Mouse (Mus musculus) E14TG2a.4 (cell line): Measurements from ENCODE around the gene Dpf1.
A peak's percentile ranks its signal among the peaks of the same experiment; 100 is the strongest.

Experiments
- H3K27me3 ChIP-seq: 2 replicates; pipeline ENCODE4 v1.6.1; 2014; ENCODE audit warnings: low read length, control low read depth; ENCODE audit not compliant: insufficient read depth
- H3K36me3 ChIP-seq: 2 replicates; pipeline ENCODE4 v1.6.1; 2014; ENCODE audit warnings: low read length, control low read depth; ENCODE audit not compliant: insufficient read depth
- H3K4me1 ChIP-seq: replicated peaks from 2 replicates; pipeline ENCODE4 v1.6.1; 2014; ENCODE audit warnings: low read depth, low read length, control low read depth
- H3K4me3 ChIP-seq: replicated peaks from 2 replicates; pipeline ENCODE4 v1.5.1; 2014; ENCODE audit warnings: mild to moderate bottlenecking, low read length
- H3K9me3 ChIP-seq: 2 replicates; pipeline ENCODE4 v1.6.1; 2014; ENCODE audit warnings: low read length, control low read depth
- CTCF ChIP-seq: conservative IDR thresholded peaks from 2 replicates; pipeline ENCODE4 v1.5.1; 2014; ENCODE audit warnings: low read length
- NANOG ChIP-seq: IDR thresholded peaks from 2 replicates; pipeline ENCODE4 v1.6.1; 2014; ENCODE audit warnings: borderline replicate concordance, low read length, mixed read lengths
- POU5F1 ChIP-seq: IDR thresholded peaks from 2 replicates; pipeline ENCODE4 v1.6.1; 2014; ENCODE audit warnings: low read length, borderline replicate concordance

Dpf1 gene

GRCm38 (mm10) chr7:29302641-29303040 is 1.1 kb upstream of the Dpf1 start:
- H3K4me3 ChIP-seq = no peak overlapping the region
- no peaks in the 10 kb centered on the region for H3K36me3 ChIP-seq
- TF ChIP-seq POU5F1 (no peak), CTCF (no peak), NANOG (no peak)
- peaks cover 11% of the 10 kb centered on the region for H3K27me3 ChIP-seq
- H3K4me1 ChIP-seq = peaks cover 52% of the 10 kb centered on the region
- H3K9me3 ChIP-seq = no peaks in the 10 kb centered on the region

DNA sequence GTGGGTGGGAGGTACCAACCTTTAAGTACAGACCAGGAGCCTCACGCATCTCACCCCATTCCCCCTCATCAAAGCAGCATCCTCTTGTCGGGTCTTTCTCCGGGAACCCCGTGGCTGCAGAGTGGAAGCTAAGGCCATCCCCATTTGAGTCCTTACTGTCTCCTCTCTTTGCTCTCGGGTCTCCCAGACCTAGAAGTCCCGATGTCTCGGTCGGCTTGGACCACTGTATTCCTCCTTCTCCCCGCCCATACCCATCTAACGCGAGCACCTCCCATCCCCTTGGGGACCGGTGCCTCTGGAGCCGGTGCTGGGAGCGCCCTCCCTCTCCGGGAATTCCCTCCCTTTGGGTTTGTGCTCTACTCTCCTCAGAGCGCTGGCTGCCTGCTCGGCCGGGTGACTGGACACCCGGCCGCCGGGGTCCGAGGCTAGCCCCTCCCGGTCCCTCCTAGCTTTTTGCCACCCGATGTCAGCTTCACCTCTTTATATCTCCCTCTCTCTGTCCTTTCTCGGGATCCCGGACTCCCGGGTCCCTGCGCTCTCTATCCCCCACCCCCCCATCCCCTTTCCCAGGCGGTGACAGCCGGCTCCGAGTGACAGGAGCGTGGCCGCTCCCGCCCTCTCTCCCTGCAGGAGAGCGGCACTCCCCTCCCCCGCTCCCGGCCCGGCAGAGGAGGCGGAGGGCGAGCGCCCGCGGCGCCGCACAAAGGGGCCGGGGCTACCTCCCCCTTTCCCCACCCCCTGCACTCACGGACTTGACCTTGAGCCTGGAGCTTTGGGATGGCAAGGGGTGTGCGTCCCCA is 912 bp downstream of the Dpf1 start:
- peaks cover 24% of the 10 kb centered on the region for H3K27me3 ChIP-seq
- no peaks in the 10 kb centered on the region for H3K36me3 ChIP-seq
- TF ChIP-seq NANOG (no peak), POU5F1 (no peak), CTCF (no peak)
- no peaks in the 10 kb centered on the region for H3K9me3 ChIP-seq
- peak overlapping the region; percentile 92 for H3K4me3 ChIP-seq
- H3K4me1 ChIP-seq = peaks cover 69% of the 10 kb centered on the region

DNA sequence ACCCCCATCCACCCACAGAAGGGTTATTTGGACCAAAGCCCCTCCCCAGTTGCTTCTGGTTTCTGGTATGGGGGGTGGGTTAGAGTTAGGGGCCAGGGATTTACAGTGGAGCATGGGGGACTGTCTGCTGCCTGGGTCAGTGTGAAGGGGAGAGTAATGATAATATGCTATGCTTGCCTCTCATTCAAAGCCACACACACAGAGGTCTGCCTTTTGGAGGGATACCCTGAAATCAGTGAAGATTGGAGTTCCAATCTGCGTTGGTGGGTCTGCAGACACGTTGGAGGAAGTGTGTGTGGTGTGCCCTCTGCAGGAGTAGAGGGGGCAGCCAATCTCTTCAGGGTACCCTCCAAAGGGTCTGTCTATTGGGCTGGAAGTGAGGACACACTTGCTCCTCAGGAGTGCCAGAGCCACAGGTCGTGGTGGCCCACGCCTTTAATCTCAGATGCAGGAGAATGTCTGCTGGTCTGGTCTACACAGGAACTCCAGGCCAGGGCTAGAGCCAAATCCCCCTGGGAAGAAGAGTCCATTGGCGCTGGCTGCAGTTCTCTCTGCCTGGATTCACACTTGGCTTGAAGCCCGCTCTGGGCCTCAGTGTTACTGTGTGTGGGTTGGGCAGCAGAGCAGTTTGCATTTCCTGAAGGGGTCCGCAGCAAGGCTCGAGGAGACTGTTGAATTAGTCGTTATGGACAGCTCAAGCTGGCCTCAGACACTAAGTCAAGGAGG is 1.7 kb downstream of the Dpf1 start:
- H3K4me3 ChIP-seq = peak overlapping the region; percentile 92
- peaks cover 30% of the 10 kb centered on the region for H3K27me3 ChIP-seq
- H3K36me3 ChIP-seq = no peaks in the 10 kb centered on the region
- no peaks in the 10 kb centered on the region for H3K9me3 ChIP-seq
- TF ChIP-seq NANOG (no peak), POU5F1 (no peak), CTCF (no peak)
- peaks cover 72% of the 10 kb centered on the region for H3K4me1 ChIP-seq

GRCm38 (mm10) chr7:29306108-29306507 is 2.4 kb downstream of the Dpf1 start:
- peak overlapping the region; percentile 92 for H3K4me3 ChIP-seq
- TF ChIP-seq NANOG (no peak), POU5F1 (no peak), CTCF (no peak)
- H3K27me3 ChIP-seq = peaks cover 34% of the 10 kb centered on the region
- H3K36me3 ChIP-seq = peaks cover 4% of the 10 kb centered on the region
- H3K9me3 ChIP-seq = no peaks in the 10 kb centered on the region
- peaks cover 65% of the 10 kb centered on the region for H3K4me1 ChIP-seq

DNA sequence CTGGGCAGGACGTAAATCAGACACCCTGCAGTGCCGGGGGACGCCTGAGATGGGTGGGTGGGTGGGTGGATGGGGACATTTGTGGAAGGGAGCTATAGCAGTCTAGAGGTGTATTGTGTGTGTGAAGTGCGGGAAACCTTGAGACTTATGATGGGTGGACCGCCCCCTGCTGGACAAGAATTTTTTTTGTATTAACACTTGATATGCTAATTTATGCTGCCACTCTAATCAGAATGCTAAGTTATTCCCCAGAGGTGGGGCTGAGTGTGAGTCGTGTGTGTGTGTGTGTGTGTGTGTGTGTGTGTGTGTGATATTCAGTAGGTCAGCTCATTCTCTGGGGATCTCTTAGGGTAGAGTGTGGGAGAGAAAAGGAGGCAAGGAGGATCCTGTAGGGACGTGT is 2.9 kb downstream of the Dpf1 start:
- peaks cover 34% of the 10 kb centered on the region for H3K27me3 ChIP-seq
- peaks cover 9% of the 10 kb centered on the region for H3K36me3 ChIP-seq
- TF ChIP-seq NANOG = no peak
- peak; percentile 27 for TF ChIP-seq CTCF
- 0 out of 2 replicates have a peak overlapping the region, but pooled peaks have one; percentile 82 for H3K4me3 ChIP-seq
- H3K4me1 ChIP-seq = peaks cover 64% of the 10 kb centered on the region
- no peaks in the 10 kb centered on the region for H3K9me3 ChIP-seq

DNA sequence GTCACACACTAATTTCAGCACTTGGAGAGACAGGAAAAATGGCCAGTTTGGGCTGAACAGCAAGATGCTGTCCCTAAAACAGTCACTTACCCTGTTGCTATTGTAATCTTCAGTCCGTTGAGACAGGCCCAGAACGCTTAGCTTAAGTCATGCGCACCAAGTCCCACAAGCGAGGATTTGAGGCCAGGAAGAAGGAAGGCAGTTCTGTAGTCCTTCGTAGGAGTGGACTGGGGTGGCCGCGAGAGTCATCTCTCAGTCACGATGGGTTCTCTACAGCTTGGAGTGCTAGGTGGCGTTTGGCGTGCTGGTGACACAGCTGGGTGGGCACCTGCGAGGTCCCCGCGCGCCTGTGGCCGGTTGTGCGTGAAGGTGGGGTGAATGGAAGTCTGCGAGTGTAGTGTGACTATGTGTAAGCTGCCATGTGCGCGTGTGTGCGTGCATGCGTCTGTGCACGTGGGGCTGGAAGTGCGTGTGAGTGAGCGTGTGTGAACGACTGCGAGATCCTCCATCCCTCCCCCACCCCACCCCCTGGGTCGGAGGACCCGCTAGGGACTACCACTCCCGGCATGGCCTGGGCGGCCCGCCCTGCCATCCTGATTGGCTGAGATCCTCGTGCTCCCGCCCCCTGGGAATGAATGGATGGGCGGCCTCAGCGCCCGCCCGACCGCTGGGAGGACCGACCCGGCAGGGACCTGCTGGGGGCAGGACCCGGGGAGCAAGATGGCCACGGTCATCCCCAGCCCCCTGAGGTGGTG is 3.8 kb downstream of the Dpf1 start:
- Histone ChIP-seq H3K4me1 (peaks cover 66% of the 10 kb centered on the region), H3K36me3 (peaks cover 15% of the 10 kb centered on the region), H3K9me3 (no peaks in the 10 kb centered on the region), H3K27me3 (peaks cover 34% of the 10 kb centered on the region), H3K4me3 (peak overlapping the region; percentile 82)
- TF ChIP-seq NANOG (no peak), CTCF (no peak)

DNA sequence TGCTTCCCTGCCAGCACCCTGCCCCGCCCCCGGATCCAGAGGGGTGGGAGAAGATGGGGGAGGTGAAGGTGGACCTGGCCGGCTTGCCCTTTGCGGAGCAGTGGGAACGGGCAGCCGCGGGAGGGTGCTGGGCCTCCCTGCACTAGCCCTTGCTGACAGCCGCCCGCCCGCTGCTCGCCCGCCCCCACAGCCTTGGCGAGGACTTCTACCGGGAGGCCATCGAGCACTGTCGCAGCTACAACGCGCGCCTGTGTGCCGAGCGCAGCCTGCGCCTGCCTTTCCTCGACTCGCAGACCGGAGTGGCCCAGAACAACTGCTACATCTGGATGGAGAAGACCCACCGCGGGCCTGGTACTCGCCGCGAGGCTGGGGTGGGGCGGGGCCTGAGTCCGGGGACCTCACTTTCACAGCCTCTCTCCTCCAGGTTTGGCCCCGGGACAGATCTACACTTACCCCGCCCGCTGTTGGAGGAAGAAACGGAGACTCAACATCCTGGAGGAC is 5.5 kb downstream of the Dpf1 start:
- Histone ChIP-seq H3K4me1 (peaks cover 72% of the 10 kb centered on the region), H3K4me3 (peak overlapping the region; percentile 75), H3K9me3 (no peaks in the 10 kb centered on the region), H3K36me3 (peaks cover 27% of the 10 kb centered on the region), H3K27me3 (peaks cover 31% of the 10 kb centered on the region)
- no peak for TF ChIP-seq POU5F1
- TF ChIP-seq NANOG = no peak
- TF ChIP-seq CTCF = no peak

DNA sequence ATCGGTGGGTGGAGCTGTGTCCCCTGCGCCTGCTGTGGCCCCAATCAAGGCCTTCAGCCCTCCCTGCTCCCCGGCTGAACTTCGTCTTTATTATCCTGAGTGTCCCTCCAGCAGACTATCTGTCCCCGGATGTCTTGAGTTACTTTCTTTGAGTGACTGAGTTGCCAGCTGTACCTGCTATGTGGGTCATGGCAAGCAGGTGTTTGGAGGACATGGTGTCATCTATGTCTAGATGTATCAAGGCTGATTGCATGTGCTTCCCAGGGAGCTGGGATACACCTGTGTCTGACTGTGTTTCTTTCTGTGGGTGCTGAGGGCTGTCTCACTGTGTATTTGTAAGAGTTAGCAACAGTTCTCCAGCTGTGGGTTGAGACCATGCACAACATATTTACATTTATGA is 6.0 kb downstream of the Dpf1 start:
- H3K36me3 ChIP-seq = peaks cover 31% of the 10 kb centered on the region
- peaks cover 27% of the 10 kb centered on the region for H3K27me3 ChIP-seq
- H3K4me3 ChIP-seq = peak overlapping the region; percentile 75
- no peak for TF ChIP-seq POU5F1
- no peaks in the 10 kb centered on the region for H3K9me3 ChIP-seq
- peaks cover 72% of the 10 kb centered on the region for H3K4me1 ChIP-seq
